ENCODE assay signal across 12 mouse cellular contexts in genomic region chr10:19994469-19995450, GRCm38 (mm10).
DNase-seq lines count a peak whose midpoint lies in the region; ATAC-seq and TF ChIP-seq lines count a peak whose summit lies in the region.
"Had no signal": no experiment of that assay in that cellular context is flagged by ENCODE, and none has a peak within 500 bp of the region (broad histone marks: within the 10 kb centered on the region; RNA-seq: fewer than 3 reads in every experiment).

No protein-coding gene starts in this region.

- no peak for TF ChIP-seq POLR2A in thymus, adult 2 months (IDR thresholded peaks at IDR 0.05; ENCODE audit: control insufficient read depth, extremely low read depth, insufficient read depth, low read length, poor library complexity)
- no peak for TF ChIP-seq POLR2A in lung, adult 2 months (IDR thresholded peaks at IDR 0.05; ENCODE audit: borderline replicate concordance, extremely low read depth, low read depth, low read length)

- H3K4me2 ChIP-seq in heart, postnatal 0 days (ENCODE audit: low read depth, low read length), result no peak overlapping the region
- H3K4me2 ChIP-seq in kidney, postnatal 0 days (ENCODE audit: low read length), result no peak overlapping the region
- H3K4me2 ChIP-seq: embryonic facial prominence, embryonic 13.5 days; limb, embryonic 12.5 days; lung, embryonic 15.5 days had no signal

- 0 out of 2 replicates have a peak, but pooled peaks have one; percentile 5 for TF ChIP-seq CTCF in heart, postnatal 0 days (IDR thresholded peaks at IDR 0.05; ENCODE audit: low read depth)
- no peak for TF ChIP-seq CTCF in kidney, postnatal 0 days (IDR thresholded peaks at IDR 0.05; ENCODE audit: low read depth)
- TF ChIP-seq CTCF in thymus, adult 2 months (IDR thresholded peaks at IDR 0.05; ENCODE audit: borderline replicate concordance, control insufficient read depth, extremely low read depth, insufficient read depth, low read length, poor library complexity), result no peak
- TF ChIP-seq CTCF in lung, adult 2 months (IDR thresholded peaks at IDR 0.05; ENCODE audit: insufficient read depth, low read length), result no peak

- no peaks in the 10 kb centered on the region for H3K9me3 ChIP-seq in heart, postnatal 0 days (replicated peaks; ENCODE audit: control insufficient read depth, low read length)
- H3K9me3 ChIP-seq in heart, embryonic 10.5 days, result no peaks in the 10 kb centered on the region
- H3K9me3 ChIP-seq in kidney, postnatal 0 days (replicated peaks; ENCODE audit: low read length), result no peaks in the 10 kb centered on the region
- H3K9me3 ChIP-seq: embryonic facial prominence, embryonic 13.5 days; limb, embryonic 12.5 days; lung, embryonic 15.5 days had no signal

- H3K4me1 ChIP-seq in heart, postnatal 0 days (ENCODE audit: control insufficient read depth, insufficient read depth), result peaks cover 20% of the 10 kb centered on the region; the same call in 1 of the 2 replicates
- H3K4me1 ChIP-seq in heart, embryonic 10.5 days, result peaks cover 35% of the 10 kb centered on the region
- H3K4me1 ChIP-seq in kidney, postnatal 0 days (replicated peaks; ENCODE audit: insufficient read depth, low read length), result 0 out of 2 replicates have a peak, but pooled peaks cover 3% of the 10 kb centered on the region
- H3K4me1 ChIP-seq in thymus, adult 2 months (replicated peaks; ENCODE audit: control insufficient read depth, insufficient read depth, low read length), result peaks cover 15% of the 10 kb centered on the region
- H3K4me1 ChIP-seq in lung, adult 2 months (ENCODE audit: control insufficient read depth, insufficient read depth, low read length), result no peaks in the 10 kb centered on the region; the same call in none of the 2 replicates
- H3K4me1 ChIP-seq: embryonic facial prominence, embryonic 13.5 days; limb, embryonic 12.5 days; lung, embryonic 15.5 days had no signal

- ATAC-seq in heart, postnatal 0 days (ENCODE audit: insufficient read depth, low read depth), result no peak
- peak; percentile 73 for ATAC-seq in kidney, postnatal 0 days (replicated peaks; ENCODE audit: low FRiP score, low read depth)
- ATAC-seq: hindbrain, embryonic 16.5 days had no signal

- no peaks in the 10 kb centered on the region for H3K27me3 ChIP-seq in heart, postnatal 0 days (ENCODE audit: control insufficient read depth, insufficient read depth, low read length)
- H3K27me3 ChIP-seq in heart, embryonic 10.5 days (ENCODE audit: insufficient read depth, poor library complexity, severe bottlenecking), result 0 out of 2 replicates have a peak, but pooled peaks cover 4% of the 10 kb centered on the region
- H3K27me3 ChIP-seq in kidney, postnatal 0 days (ENCODE audit: insufficient read depth, low read length), result no peaks in the 10 kb centered on the region
- no peaks in the 10 kb centered on the region for H3K27me3 ChIP-seq in thymus, adult 2 months (ENCODE audit: control insufficient read depth, insufficient read depth, low read length)
- H3K27me3 ChIP-seq: embryonic facial prominence, embryonic 13.5 days; limb, embryonic 12.5 days; lung, embryonic 15.5 days had no signal

- DNase-seq in heart, postnatal 0 days (ENCODE audit: low spot score), result no peak
- no peak for DNase-seq in heart, embryonic 10.5 days (ENCODE audit: low spot score)
- DNase-seq in cerebellum, adult 9-11 months, result peak; percentile 55
- DNase-seq in kidney, postnatal 0 days (ENCODE audit: low spot score), result no peak
- peak; percentile 62 for DNase-seq in thymus, adult 2 months
- no peak for DNase-seq in embryo, embryonic 10.5 days (ENCODE audit: low spot score)
- no peak for DNase-seq in lung, adult 2 months
- no peak for DNase-seq in adrenal gland, postnatal 4 days (ENCODE audit: low spot score in 2 of 2)

- no peak overlapping the region for H3K27ac ChIP-seq in heart, postnatal 0 days (ENCODE audit: low read depth)
- no peak overlapping the region for H3K27ac ChIP-seq in heart, embryonic 10.5 days
- no peak overlapping the region for H3K27ac ChIP-seq in kidney, postnatal 0 days
- H3K27ac ChIP-seq in thymus, adult 2 months (ENCODE audit: control insufficient read depth, insufficient read depth, low read length), result no peak overlapping the region
- H3K27ac ChIP-seq: embryonic facial prominence, embryonic 13.5 days; limb, embryonic 12.5 days; lung, embryonic 15.5 days had no signal

- TF ChIP-seq EP300 in heart, postnatal 0 days (IDR thresholded peaks at IDR 0.05; ENCODE audit: low read depth), result no peak

- WGBS in heart, postnatal 0 days, result 48% methylated on average over 14 of the region's 14 CpGs
- WGBS in heart, embryonic 10.5 days, result 44% methylated on average over 14 of the region's 14 CpGs
- WGBS in kidney, postnatal 0 days, result 59% methylated on average over 14 of the region's 14 CpGs
- WGBS in thymus, adult 2 months, result 78% methylated on average over 14 of the region's 14 CpGs
- 68% methylated on average over 14 of the region's 14 CpGs for WGBS in lung, adult 2 months

- no peaks in the 10 kb centered on the region for H3K36me3 ChIP-seq in heart, postnatal 0 days (replicated peaks; ENCODE audit: control insufficient read depth, insufficient read depth, low read length)
- no peaks in the 10 kb centered on the region for H3K36me3 ChIP-seq in heart, embryonic 10.5 days
- H3K36me3 ChIP-seq in kidney, postnatal 0 days (ENCODE audit: insufficient read depth, low read length), result no peaks in the 10 kb centered on the region
- no peaks in the 10 kb centered on the region for H3K36me3 ChIP-seq in thymus, adult 2 months (ENCODE audit: control insufficient read depth, insufficient read depth, low read length)
- H3K36me3 ChIP-seq: embryonic facial prominence, embryonic 13.5 days; limb, embryonic 12.5 days; lung, embryonic 15.5 days had no signal

- H3K4me3 ChIP-seq in heart, postnatal 0 days (ENCODE audit: low read depth, low read length), result no peak overlapping the region
- no peak overlapping the region for H3K4me3 ChIP-seq in heart, embryonic 10.5 days
- H3K4me3 ChIP-seq in kidney, postnatal 0 days (replicated peaks; ENCODE audit: low read depth, low read length), result no peak overlapping the region
- H3K4me3 ChIP-seq in thymus, adult 2 months (ENCODE audit: control insufficient read depth, insufficient read depth, low read length), result no peak overlapping the region
- H3K4me3 ChIP-seq in lung, adult 2 months (replicated peaks; ENCODE audit: extremely low read depth, low read depth, low read length), result no peak overlapping the region
- H3K4me3 ChIP-seq: embryonic facial prominence, embryonic 13.5 days; limb, embryonic 12.5 days; lung, embryonic 15.5 days had no signal

- no peak overlapping the region for H3K9ac ChIP-seq in heart, postnatal 0 days (replicated peaks; ENCODE audit: low read depth, low read length)
- H3K9ac ChIP-seq in kidney, postnatal 0 days (ENCODE audit: low read depth, low read length), result no peak overlapping the region
- H3K9ac ChIP-seq: embryonic facial prominence, embryonic 13.5 days; limb, embryonic 12.5 days; lung, embryonic 15.5 days had no signal

Comparison
In these comparisons a context has a peak if more than half of its experiments do, and no peak if none do; other contexts are left out.
1. DNase-seq: peak in cerebellum, adult 9-11 months (single experiment) and thymus, adult 2 months (single experiment); none in heart, postnatal 0 days (single experiment), heart, embryonic 10.5 days (single experiment), kidney, postnatal 0 days (single experiment), embryo, embryonic 10.5 days (single experiment), lung, adult 2 months (single experiment) and adrenal gland, postnatal 4 days (0 of 2).